ENCODE assay signal across 15 mouse cellular contexts in the genomic region with DNA sequence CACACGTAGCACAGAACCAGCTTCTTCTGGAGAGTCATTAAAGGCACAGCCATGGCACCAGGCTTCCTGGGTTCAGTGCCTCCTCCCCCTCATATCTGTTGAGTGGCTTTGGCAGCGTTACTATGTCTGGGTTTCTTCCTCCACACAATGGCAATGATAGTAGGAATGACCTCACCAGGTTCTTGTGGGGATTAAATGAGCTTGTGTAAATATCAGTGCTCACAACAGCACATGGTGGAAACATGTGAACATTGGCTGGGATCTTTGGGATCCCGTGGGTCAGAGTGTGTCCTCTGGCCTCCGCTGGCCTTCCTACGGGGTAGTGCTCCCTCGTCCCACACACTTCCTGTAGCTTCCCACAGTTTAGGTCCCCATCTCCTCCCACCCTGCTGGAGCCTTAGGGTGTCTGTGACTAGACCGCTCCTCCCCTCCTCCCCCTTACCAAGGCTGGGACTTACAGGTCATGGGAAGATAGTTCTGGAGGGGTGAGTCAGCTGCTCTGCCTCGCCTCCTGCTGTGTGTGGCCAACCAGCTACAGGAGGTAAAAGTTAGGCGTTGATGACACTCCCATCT. TPM values are rescaled to one million over a fixed set of nuclear protein-coding genes. Genes with fewer than 3 reads are reported as not detected.
DNase-seq lines count a peak whose midpoint lies in the region; ATAC-seq and TF ChIP-seq lines count a peak whose summit lies in the region.
"Had no signal": no experiment of that assay in that cellular context is flagged by ENCODE, and none has a peak within 500 bp of the region (broad histone marks: within the 10 kb centered on the region; RNA-seq: fewer than 3 reads in every experiment).

No protein-coding gene starts in this region.

- peaks cover 4% of the 10 kb centered on the region for H3K4me1 ChIP-seq in liver, embryonic 11.5 days (replicated peaks; ENCODE audit: control insufficient read depth, insufficient read depth, low read length)
- H3K4me1 ChIP-seq in liver, embryonic 12.5 days: peaks cover 6% of the 10 kb centered on the region
- H3K4me1 ChIP-seq in embryonic fibroblast, embryonic 13.5 days (ENCODE audit: control insufficient read depth, insufficient read depth, low read length): peaks cover 12% of the 10 kb centered on the region; the same call in 1 of the 2 replicates
- H3K4me1 ChIP-seq in midbrain, embryonic 15.5 days: no peaks in the 10 kb centered on the region
- H3K4me1 ChIP-seq: forebrain, embryonic 10.5 days; midbrain, embryonic 13.5 days; neural tube, embryonic 15.5 days had no signal

- no peak overlapping the region for H3K27ac ChIP-seq in liver, embryonic 11.5 days (ENCODE audit: low read depth, low read length)
- H3K27ac ChIP-seq in liver, embryonic 12.5 days: no peak overlapping the region
- peak overlapping the region; percentile 30 for H3K27ac ChIP-seq in embryonic fibroblast, embryonic 13.5 days (ENCODE audit: insufficient read depth, low read length)
- no peak overlapping the region for H3K27ac ChIP-seq in midbrain, embryonic 15.5 days
- H3K27ac ChIP-seq: forebrain, embryonic 10.5 days; hindbrain, postnatal 0 days; midbrain, embryonic 13.5 days; neural tube, embryonic 15.5 days had no signal

- 0 out of 2 replicates have a peak, but pooled peaks have one; percentile 31 for ATAC-seq in liver, embryonic 11.5 days (replicated peaks; ENCODE audit: low FRiP score)
- ATAC-seq in liver, embryonic 12.5 days: no peak
- ATAC-seq in midbrain, embryonic 15.5 days (replicated peaks): no peak
- ATAC-seq: hindbrain, postnatal 0 days; midbrain, embryonic 13.5 days had no signal

- H3K4me3 ChIP-seq in liver, embryonic 11.5 days (ENCODE audit: low read depth, low read length): no peak overlapping the region
- no peak overlapping the region for H3K4me3 ChIP-seq in liver, embryonic 12.5 days
- H3K4me3 ChIP-seq in embryonic fibroblast, embryonic 13.5 days (ENCODE audit: insufficient read depth, low read length): no peak overlapping the region
- no peak overlapping the region for H3K4me3 ChIP-seq in midbrain, embryonic 15.5 days
- H3K4me3 ChIP-seq: forebrain, embryonic 10.5 days; midbrain, embryonic 13.5 days; neural tube, embryonic 15.5 days had no signal

- 54% methylated on average over 9 of the region's 9 CpGs for WGBS in liver, embryonic 11.5 days
- WGBS in liver, embryonic 12.5 days (ENCODE audit: insufficient replicate concordance): 43% methylated on average over 9 of the region's 9 CpGs
- WGBS in midbrain, embryonic 15.5 days: 77% methylated on average over 9 of the region's 9 CpGs

- no peak overlapping the region for H3K9ac ChIP-seq in liver, embryonic 11.5 days (ENCODE audit: low read depth, low read length)
- H3K9ac ChIP-seq in liver, embryonic 12.5 days: no peak overlapping the region
- no peak overlapping the region for H3K9ac ChIP-seq in midbrain, embryonic 15.5 days
- H3K9ac ChIP-seq: midbrain, embryonic 13.5 days; neural tube, embryonic 15.5 days had no signal

- H3K4me2 ChIP-seq in liver, embryonic 11.5 days: no peak overlapping the region
- no peak overlapping the region for H3K4me2 ChIP-seq in liver, embryonic 12.5 days
- no peak overlapping the region for H3K4me2 ChIP-seq in midbrain, embryonic 15.5 days
- H3K4me2 ChIP-seq: midbrain, embryonic 13.5 days; neural tube, embryonic 15.5 days had no signal

- TF ChIP-seq CTCF in embryonic fibroblast, embryonic 13.5 days (IDR thresholded peaks at IDR 0.05; ENCODE audit: borderline replicate concordance, insufficient read depth, low read length): no peak

- H3K27me3 ChIP-seq in liver, embryonic 11.5 days (replicated peaks; ENCODE audit: control insufficient read depth, insufficient read depth, low read length): 0 out of 2 replicates have a peak, but pooled peaks cover 2% of the 10 kb centered on the region
- H3K27me3 ChIP-seq in liver, embryonic 12.5 days (replicated peaks): peaks cover 45% of the 10 kb centered on the region
- H3K27me3 ChIP-seq in midbrain, embryonic 15.5 days (replicated peaks): no peaks in the 10 kb centered on the region
- H3K27me3 ChIP-seq: neural tube, embryonic 15.5 days had no signal

- H3K36me3 ChIP-seq in liver, embryonic 11.5 days (ENCODE audit: control insufficient read depth, insufficient read depth, low read length): no peaks in the 10 kb centered on the region
- no peaks in the 10 kb centered on the region for H3K36me3 ChIP-seq in liver, embryonic 12.5 days
- no peaks in the 10 kb centered on the region for H3K36me3 ChIP-seq in midbrain, embryonic 15.5 days (replicated peaks)
- H3K36me3 ChIP-seq: forebrain, embryonic 10.5 days; midbrain, embryonic 13.5 days; neural tube, embryonic 15.5 days had no signal

- no peak for TF ChIP-seq POLR2A in embryonic fibroblast, embryonic 13.5 days (IDR thresholded peaks at IDR 0.05; ENCODE audit: low read depth, low read length)

- peak; percentile 55 for DNase-seq in adrenal gland, adult 2 months
- no peak for DNase-seq in adrenal gland, postnatal 25 days
- DNase-seq in liver, embryonic 11.5 days (ENCODE audit: low spot score): no peak
- DNase-seq in heart, postnatal 4 days: peak; percentile 66
- no peak for DNase-seq in thymus, postnatal 4 days
- DNase-seq: cerebellum, postnatal 14 days; right cerebral cortex, postnatal 14 days had no signal

- no peaks in the 10 kb centered on the region for H3K9me3 ChIP-seq in liver, embryonic 11.5 days (ENCODE audit: control insufficient read depth, low read length)
- no peaks in the 10 kb centered on the region for H3K9me3 ChIP-seq in liver, embryonic 12.5 days (replicated peaks)
- no peaks in the 10 kb centered on the region for H3K9me3 ChIP-seq in midbrain, embryonic 15.5 days
- H3K9me3 ChIP-seq: forebrain, embryonic 10.5 days; midbrain, embryonic 13.5 days; neural tube, embryonic 15.5 days had no signal

RNA-seq across cellular contexts. Expression of gene Tnnt2, which starts 25.9 kb away (rescaled TPM):
- 1 to 10 TPM; 3.1 to 5.7 TPM for total RNA-seq in adrenal gland, adult 2 months (2021)
- 0.66 and 1.00 TPM in 2 replicates for polyA plus RNA-seq in adrenal gland, adult 2 months (2012; rRNA removed)
- total RNA-seq in adrenal gland, postnatal 25 days (2021): 0.95 and 2.2 TPM in 2 replicates
- 12.9 and 37.4 TPM in 2 replicates for polyA plus RNA-seq in liver, embryonic 11.5 days (2014; fragmentation: Nextera tagmentation; extraction: Ambion mirVana)
- 1.5 and 3.3 TPM in 2 replicates for polyA plus RNA-seq in liver, embryonic 12.5 days (2016; fragmentation: Nextera tagmentation; extraction: Ambion mirVana)
- polyA plus RNA-seq in embryonic fibroblast, embryonic 13.5 days (2011; ENCODE audit: insufficient read length, low read depth, missing spikeins): 3.7 and 5.4 TPM in 2 replicates
- 1,000 to 10,000 TPM; 6,684 to 7,230 TPM for total RNA-seq in heart, postnatal 4 days (2021)
- polyA plus RNA-seq in midbrain, embryonic 15.5 days (2015; fragmentation: Nextera tagmentation; extraction: Ambion mirVana): 0.71 and 13.1 TPM in 2 replicates
- total RNA-seq: MEL had no signal

RNA-seq across cellular contexts. Expression of gene Lad1, which starts 43.7 kb away (rescaled TPM):
- total RNA-seq in adrenal gland, adult 2 months (2021): under 1 TPM; 0.14 to 0.17 TPM
- 0.38 and 0.40 TPM in 2 replicates for polyA plus RNA-seq in adrenal gland, adult 2 months (2012; rRNA removed)
- not detected in 2 replicates for total RNA-seq in adrenal gland, postnatal 25 days (2021)
- 0.99 and 1.7 TPM in 2 replicates for polyA plus RNA-seq in liver, embryonic 11.5 days (2014; fragmentation: Nextera tagmentation; extraction: Ambion mirVana)
- 0.26 and 0.79 TPM in 2 replicates for polyA plus RNA-seq in liver, embryonic 12.5 days (2016; fragmentation: Nextera tagmentation; extraction: Ambion mirVana)
- not detected in 2 replicates for polyA plus RNA-seq in embryonic fibroblast, embryonic 13.5 days (2011; ENCODE audit: insufficient read length, low read depth, missing spikeins)
- total RNA-seq in heart, postnatal 4 days (2021): 10 to 100 TPM in 1 of 2 experiments, 1 to 10 TPM in 1; 7.3 to 10.3 TPM
- 0.69 and 1.4 TPM in 2 replicates for polyA plus RNA-seq in midbrain, embryonic 15.5 days (2015; fragmentation: Nextera tagmentation; extraction: Ambion mirVana)
- total RNA-seq: MEL had no signal

RNA-seq across cellular contexts. Expression of gene Pkp1, which starts 56.9 kb away (rescaled TPM):
- total RNA-seq in adrenal gland, adult 2 months (2021): not detected
- 0.03 TPM in 1 of 2 replicates, not detected in the other for polyA plus RNA-seq in adrenal gland, adult 2 months (2012; rRNA removed)
- not detected in 2 replicates for total RNA-seq in adrenal gland, postnatal 25 days (2021)
- polyA plus RNA-seq in liver, embryonic 11.5 days (2014; fragmentation: Nextera tagmentation; extraction: Ambion mirVana): 0.09 and 0.10 TPM in 2 replicates
- not detected in 2 replicates for polyA plus RNA-seq in liver, embryonic 12.5 days (2016; fragmentation: Nextera tagmentation; extraction: Ambion mirVana)
- polyA plus RNA-seq in embryonic fibroblast, embryonic 13.5 days (2011; ENCODE audit: insufficient read length, low read depth, missing spikeins): 0.90 and 2.2 TPM in 2 replicates
- total RNA-seq in heart, postnatal 4 days (2021): under 1 TPM; 0.10 to 0.11 TPM
- 0.05 and 0.25 TPM in 2 replicates for polyA plus RNA-seq in midbrain, embryonic 15.5 days (2015; fragmentation: Nextera tagmentation; extraction: Ambion mirVana)
- total RNA-seq: MEL had no signal
- polyA plus RNA-seq: midbrain, embryonic 13.5 days had no signal

Comparison
In these comparisons a context has a peak if more than half of its experiments do, and no peak if none do; other contexts are left out.
1. DNase-seq: peak in adrenal gland, adult 2 months (single experiment) and heart, postnatal 4 days (single experiment); none in adrenal gland, postnatal 25 days (single experiment), liver, embryonic 11.5 days (single experiment) and thymus, postnatal 4 days (single experiment).